Mouse (Mus musculus) stomach, postnatal 0 days (tissue): Measurements from ENCODE around the gene Anapc1. TPM values are rescaled to one million over a fixed set of nuclear protein-coding genes. Genes with fewer than 3 reads are reported as not detected.

ENCODE experiments used
- ATAC-seq: fragments of 200-750 bp; cut with Nextera tagmentation; 2 replicates; pipeline ENCODE4 v1.8.0; 2017; ENCODE audit not compliant: low FRiP score, low TSS enrichment
- DNase-seq: peaks from one replicate; pipeline ENCODE4 v3.0.0-alpha.2; 2016; ENCODE audit warnings: low spot score
- H3K27ac ChIP-seq: fragments of 300-500 bp; sonication (generic); replicated peaks from 2 replicates; pipeline ENCODE4 v1.5.1; 2014; ENCODE audit warnings: mild to moderate bottlenecking, control low read depth
- H3K27me3 ChIP-seq: fragments of 300-500 bp; sonication (generic); 2 replicates; pipeline ENCODE4 v1.6.1; 2014; ENCODE audit warnings: low read length; ENCODE audit not compliant: control insufficient read depth, insufficient read depth
- H3K36me3 ChIP-seq: fragments of 300-500 bp; sonication (generic); 2 replicates; pipeline ENCODE4 v1.6.1; 2014; ENCODE audit warnings: low read length, mixed read lengths; ENCODE audit not compliant: control insufficient read depth, insufficient read depth
- H3K4me1 ChIP-seq: fragments of 300-500 bp; sonication (generic); replicated peaks from 2 replicates; pipeline ENCODE4 v1.6.1; 2014; ENCODE audit warnings: antibody characterized with exemption; ENCODE audit not compliant: control insufficient read depth, insufficient read depth
- H3K4me2 ChIP-seq: fragments of 300-500 bp; sonication (generic); replicated peaks from 2 replicates; pipeline ENCODE4 v1.6.1; 2014; ENCODE audit warnings: low read depth, mild to moderate bottlenecking, control low read depth, moderate library complexity
- H3K4me3 ChIP-seq: fragments of 300-500 bp; sonication (generic); 2 replicates; pipeline ENCODE4 v1.5.1; 2014; ENCODE audit warnings: low read depth, low read length, control low read depth
- H3K9ac ChIP-seq: fragments of 300-500 bp; sonication (generic); 2 replicates; pipeline ENCODE4 v1.6.1; 2014; ENCODE audit warnings: mild to moderate bottlenecking, low read length, control low read depth, mixed read lengths
- H3K9me3 ChIP-seq: fragments of 300-500 bp; sonication (generic); 2 replicates; pipeline ENCODE4 v1.6.1; 2016; ENCODE audit warnings: low read length; ENCODE audit not compliant: control insufficient read depth
- CTCF ChIP-seq: IDR thresholded peaks from 2 replicates; pipeline ENCODE4 v1.5.1; 2016; ENCODE audit warnings: antibody characterized with exemption, low read depth, mild to moderate bottlenecking, moderate library complexity
- EP300 ChIP-seq: optimal IDR thresholded peaks from 2 replicates; pipeline ENCODE3; 2016; ENCODE audit warnings: antibody characterized with exemption
- WGBS: fragments of 180-500 bp; shearing (Covaris S2); extraction: QIAGEN DNeasy Blood & Tissue Kit; methylation state at CpG from one replicate; pipeline ENCODE4 v1.1.7; 2014; 5-methylcytosine and 5-hydroxymethylcytosine counted together
- polyA plus RNA-seq: library from polyadenylated mRNA; unstranded; fragments of >200 nt; fragmentation: Nextera tagmentation; extraction: Ambion mirVana; gene quantifications from 2 replicates; pipeline ENCODE4 v1.2.1, GENCODE M21; 2015

Anapc1 gene
- polyA plus RNA-seq, 1 experiment from 2014 or later, result 13.3 TPM

- H3K4me1 ChIP-seq, result no peaks in the 10 kb centered on the region
- WGBS, result 57% methylated on average over 3 of the region's 3 CpGs
- H3K4me3 ChIP-seq, result no peak overlapping the region
- H3K9me3 ChIP-seq, result no peaks in the 10 kb centered on the region
- ATAC-seq (no peak), DNase-seq (no peak)
- no peak overlapping the region for H3K27ac ChIP-seq
- H3K4me2 ChIP-seq, result no peak overlapping the region
- no peak for TF ChIP-seq EP300
- no peak for TF ChIP-seq CTCF
- no peak overlapping the region for H3K9ac ChIP-seq
- 0 out of 2 replicates have a peak, but pooled peaks cover 2% of the 10 kb centered on the region for H3K36me3 ChIP-seq
- no peaks in the 10 kb centered on the region for H3K27me3 ChIP-seq
Observed at GRCm38 (mm10) chr2:128727552-128727951, 40.4 kb upstream of the Anapc1 start.

DNA sequence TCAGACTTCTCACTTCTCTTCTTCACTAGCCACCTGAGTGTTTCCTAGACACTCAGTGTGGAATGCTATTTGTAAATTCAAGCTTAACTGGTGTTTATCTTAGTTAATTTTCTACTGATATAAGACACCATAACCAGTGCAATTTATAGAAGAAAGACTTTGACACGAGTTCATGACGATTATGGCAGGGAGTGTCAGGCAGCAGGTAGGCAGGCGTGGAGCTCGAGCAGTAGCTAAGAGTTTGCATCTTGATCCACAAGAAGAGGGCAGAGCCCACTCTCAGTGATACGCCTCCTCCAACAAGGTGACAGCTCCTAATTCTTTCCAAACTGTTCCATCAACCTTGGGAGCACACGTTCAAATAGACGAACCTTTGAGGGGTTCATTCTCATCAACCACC is 39.4 kb upstream of the Anapc1 start:
- H3K9ac ChIP-seq, result no peak overlapping the region
- H3K27ac ChIP-seq, result no peak overlapping the region
- DNase-seq (no peak), ATAC-seq (no peak)
- no peak overlapping the region for H3K4me2 ChIP-seq
- no peaks in the 10 kb centered on the region for H3K9me3 ChIP-seq
- no peak for TF ChIP-seq CTCF
- TF ChIP-seq EP300, result no peak
- no peak overlapping the region for H3K4me3 ChIP-seq
- no peaks in the 10 kb centered on the region for H3K27me3 ChIP-seq
- no peaks in the 10 kb centered on the region for H3K4me1 ChIP-seq
- H3K36me3 ChIP-seq, result 0 out of 2 replicates have a peak, but pooled peaks cover 2% of the 10 kb centered on the region
- WGBS, result 61% methylated on average over 7 of the region's 7 CpGs

DNA sequence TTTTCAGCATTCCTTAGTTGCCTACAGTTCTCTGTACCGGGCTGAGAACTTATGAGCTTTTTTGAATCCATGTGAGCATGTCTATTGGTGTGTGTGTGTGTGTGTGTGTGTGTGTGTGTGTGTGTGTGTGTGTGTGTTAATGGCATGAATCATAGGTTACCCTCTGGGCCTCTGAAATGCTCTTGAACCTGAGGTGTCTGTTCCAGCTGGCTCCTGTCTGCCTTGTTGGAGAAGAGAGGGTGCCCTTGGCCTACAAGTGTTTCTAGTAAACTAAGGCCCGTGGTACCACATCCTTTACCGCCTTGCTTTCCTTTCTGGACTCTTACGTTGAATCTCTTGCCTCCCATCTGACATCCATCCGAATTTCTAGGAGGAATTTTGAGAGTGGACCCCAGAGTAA is 38.9 kb upstream of the Anapc1 start:
- DNase-seq (no peak), ATAC-seq (no peak)
- no peak overlapping the region for H3K9ac ChIP-seq
- WGBS, result 72% methylated on average over 5 of the region's 5 CpGs
- H3K4me1 ChIP-seq, result no peaks in the 10 kb centered on the region
- no peak overlapping the region for H3K4me2 ChIP-seq
- no peak overlapping the region for H3K27ac ChIP-seq
- TF ChIP-seq EP300 (no peak), CTCF (no peak)
- H3K4me3 ChIP-seq, result no peak overlapping the region
- H3K36me3 ChIP-seq, result 0 out of 2 replicates have a peak, but pooled peaks cover 2% of the 10 kb centered on the region
- H3K9me3 ChIP-seq, result 0 out of 2 replicates have a peak, but pooled peaks cover 3% of the 10 kb centered on the region
- no peaks in the 10 kb centered on the region for H3K27me3 ChIP-seq

DNA sequence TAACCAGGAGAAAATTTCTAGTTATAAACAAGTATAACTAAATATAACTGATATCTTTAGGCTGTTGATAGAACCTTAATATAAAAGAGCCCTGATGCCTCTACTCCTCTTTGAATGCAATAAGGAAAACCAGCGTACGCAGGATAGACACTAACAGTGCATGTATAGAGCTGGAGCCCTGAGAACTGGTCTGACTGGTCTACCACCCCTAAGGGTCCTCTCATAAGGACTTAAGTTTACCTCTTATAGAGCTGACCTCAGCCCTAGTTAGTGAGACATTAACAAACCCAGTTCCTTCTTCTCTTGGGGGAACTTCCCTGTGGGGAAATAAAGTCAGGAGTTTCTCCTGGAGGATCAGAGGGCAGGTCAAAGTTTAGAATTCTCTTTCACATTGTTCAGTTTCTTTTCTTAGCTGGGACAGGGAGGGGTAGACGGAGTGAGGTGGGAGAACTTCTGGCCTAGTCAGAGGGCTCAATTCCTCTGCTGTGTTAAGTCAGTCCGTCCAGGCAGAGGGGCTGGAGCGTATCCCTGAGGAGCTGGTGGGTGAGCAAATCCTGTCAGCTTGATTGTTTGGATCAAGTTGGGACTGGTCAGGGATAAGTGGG is 35.0 kb upstream of the Anapc1 start:
- H3K4me3 ChIP-seq, result no peak overlapping the region
- no peaks in the 10 kb centered on the region for H3K36me3 ChIP-seq
- H3K27ac ChIP-seq, result no peak overlapping the region
- TF ChIP-seq EP300 (no peak), CTCF (no peak)
- no peak overlapping the region for H3K9ac ChIP-seq
- no peak for ATAC-seq
- H3K27me3 ChIP-seq, result no peaks in the 10 kb centered on the region
- 0 out of 2 replicates have a peak, but pooled peaks cover 4% of the 10 kb centered on the region for H3K9me3 ChIP-seq
- 71% methylated on average over 5 of the region's 5 CpGs for WGBS
- no peak for DNase-seq
- no peak overlapping the region for H3K4me2 ChIP-seq
- H3K4me1 ChIP-seq, result no peaks in the 10 kb centered on the region

GRCm38 (mm10) chr2:128719380-128719779 is 32.2 kb upstream of the Anapc1 start:
- TF ChIP-seq EP300 (no peak), CTCF (no peak)
- 81% methylated on average over 2 of the region's 2 CpGs for WGBS
- H3K4me1 ChIP-seq, result 0 out of 2 replicates have a peak, but pooled peaks cover 2% of the 10 kb centered on the region
- no peak overlapping the region for H3K4me2 ChIP-seq
- no peak for ATAC-seq
- H3K4me3 ChIP-seq, result no peak overlapping the region
- H3K9ac ChIP-seq, result no peak overlapping the region
- no peak overlapping the region for H3K27ac ChIP-seq
- DNase-seq, result no peak
- 0 out of 2 replicates have a peak, but pooled peaks cover 4% of the 10 kb centered on the region for H3K9me3 ChIP-seq
- no peaks in the 10 kb centered on the region for H3K27me3 ChIP-seq
- H3K36me3 ChIP-seq, result no peaks in the 10 kb centered on the region

DNA sequence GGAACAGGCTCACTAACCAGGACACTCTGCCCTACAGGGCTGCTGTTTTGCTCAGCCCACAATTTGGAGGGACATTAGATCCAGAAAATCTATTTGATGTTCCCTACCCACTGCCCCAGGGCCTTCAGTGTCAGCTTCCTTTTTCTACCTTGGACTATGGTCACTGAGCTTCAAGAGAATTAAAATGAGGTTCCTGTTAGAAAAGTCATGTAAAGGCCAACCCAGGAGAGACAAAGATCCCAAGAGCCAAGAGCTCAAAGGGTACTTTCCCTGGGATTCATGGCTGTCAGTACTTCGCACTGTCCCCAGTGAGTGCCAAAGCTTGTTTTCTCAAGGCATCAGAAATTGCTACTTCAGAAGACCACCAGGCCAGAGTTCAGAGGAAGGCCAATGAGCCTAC is 28.8 kb upstream of the Anapc1 start:
- Histone ChIP-seq H3K4me1 (0 out of 2 replicates have a peak, but pooled peaks cover 2% of the 10 kb centered on the region), H3K36me3 (no peaks in the 10 kb centered on the region), H3K4me3 (no peak overlapping the region), H3K9me3 (no peaks in the 10 kb centered on the region), H3K4me2 (no peak overlapping the region), H3K27ac (no peak overlapping the region), H3K27me3 (no peaks in the 10 kb centered on the region), H3K9ac (no peak overlapping the region)
- TF ChIP-seq CTCF (no peak), EP300 (no peak)
- 100% methylated on average over 1 of the region's 1 CpGs for WGBS
- ATAC-seq (no peak), DNase-seq (no peak)
